Mouse (Mus musculus) E14TG2a.4 (cell line): ENCODE measurements around the gene Araf.

Experiments used
- H3K27me3 ChIP-seq: 2 replicates; pipeline ENCODE4 v1.6.1; 2014; ENCODE audit warnings: low read length, control low read depth; ENCODE audit not compliant: insufficient read depth
- H3K36me3 ChIP-seq: 2 replicates; pipeline ENCODE4 v1.6.1; 2014; ENCODE audit warnings: low read length, control low read depth; ENCODE audit not compliant: insufficient read depth
- H3K4me1 ChIP-seq: replicated peaks from 2 replicates; pipeline ENCODE4 v1.6.1; 2014; ENCODE audit warnings: low read depth, low read length, control low read depth
- H3K4me3 ChIP-seq: replicated peaks from 2 replicates; pipeline ENCODE4 v1.5.1; 2014; ENCODE audit warnings: mild to moderate bottlenecking, low read length
- H3K9me3 ChIP-seq: 2 replicates; pipeline ENCODE4 v1.6.1; 2014; ENCODE audit warnings: low read length, control low read depth
- CTCF ChIP-seq: conservative IDR thresholded peaks from 2 replicates; pipeline ENCODE4 v1.5.1; 2014; ENCODE audit warnings: low read length
- NANOG ChIP-seq: IDR thresholded peaks from 2 replicates; pipeline ENCODE4 v1.6.1; 2014; ENCODE audit warnings: borderline replicate concordance, low read length, mixed read lengths
- POU5F1 ChIP-seq: IDR thresholded peaks from 2 replicates; pipeline ENCODE4 v1.6.1; 2014; ENCODE audit warnings: low read length, borderline replicate concordance

Araf gene

DNA sequence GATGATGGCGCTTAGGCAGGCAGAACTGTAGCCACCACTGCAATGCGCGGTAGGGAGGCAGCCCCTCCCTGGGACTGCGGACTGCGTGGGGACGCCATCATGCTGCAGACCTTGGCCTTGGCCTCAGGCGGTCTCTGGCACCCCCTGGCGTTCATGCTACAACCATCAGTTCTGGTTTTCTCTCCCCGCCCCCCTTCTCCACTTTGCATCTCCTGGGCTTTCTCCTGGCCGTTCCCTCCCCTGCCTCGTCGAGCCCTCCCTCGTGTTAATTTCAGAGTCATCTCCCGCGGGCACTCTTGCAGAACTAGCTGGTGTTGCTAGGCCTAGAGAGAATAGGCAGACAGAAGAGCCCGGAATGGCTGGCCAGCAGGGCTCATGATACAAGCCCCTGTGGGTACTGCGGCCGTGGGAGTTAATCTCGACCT is 21.6 kb downstream of the Araf start:
- 0 out of 2 replicates have a peak, but pooled peaks cover 5% of the 10 kb centered on the region for H3K36me3 ChIP-seq
- peak overlapping the region; percentile 76 for H3K4me3 ChIP-seq
- H3K27me3 ChIP-seq = no peaks in the 10 kb centered on the region
- H3K9me3 ChIP-seq = no peaks in the 10 kb centered on the region
- peak; percentile 32 for TF ChIP-seq CTCF
- TF ChIP-seq POU5F1 = no peak
- peaks cover 16% of the 10 kb centered on the region for H3K4me1 ChIP-seq

DNA sequence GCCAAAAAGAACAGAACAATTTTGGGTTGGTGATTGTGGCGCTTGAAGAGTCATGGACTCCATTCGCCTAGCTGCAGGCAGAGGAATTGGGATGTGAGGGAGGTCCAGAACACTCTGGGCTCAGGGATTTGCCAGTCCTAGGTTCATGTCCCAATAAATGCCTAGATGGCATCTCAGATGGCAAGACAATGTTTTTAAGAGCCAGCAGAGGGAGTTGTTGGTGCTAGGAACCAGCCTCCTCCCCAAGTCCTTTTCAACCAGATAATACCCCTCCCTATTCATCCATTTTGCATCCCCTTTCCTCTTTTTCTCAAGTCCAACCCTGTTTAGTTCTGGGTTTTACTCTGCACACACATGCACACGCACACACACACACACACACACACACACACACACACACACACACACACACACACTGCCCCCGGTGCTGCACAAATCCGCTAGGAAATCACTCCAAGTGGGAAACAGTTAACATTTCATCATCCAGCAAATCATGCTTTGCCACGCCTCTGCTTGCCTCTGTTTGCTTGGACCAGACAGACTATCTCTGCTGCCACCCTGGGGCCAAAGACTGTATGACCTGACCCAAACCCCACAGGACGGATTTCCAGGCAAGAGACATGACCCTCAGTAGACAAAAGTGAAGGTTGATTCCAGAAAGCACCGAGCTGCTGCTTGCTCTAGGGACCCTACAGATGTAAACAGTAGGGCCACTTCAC is 22.3 kb downstream of the Araf start:
- H3K27me3 ChIP-seq = no peaks in the 10 kb centered on the region
- H3K4me1 ChIP-seq = peaks cover 16% of the 10 kb centered on the region
- H3K36me3 ChIP-seq = 0 out of 2 replicates have a peak, but pooled peaks cover 5% of the 10 kb centered on the region
- TF ChIP-seq CTCF (0 out of 2 replicates have a peak, but pooled peaks have one; percentile 14), NANOG (no peak)
- H3K4me3 ChIP-seq = peak overlapping the region; percentile 76
- no peaks in the 10 kb centered on the region for H3K9me3 ChIP-seq

DNA sequence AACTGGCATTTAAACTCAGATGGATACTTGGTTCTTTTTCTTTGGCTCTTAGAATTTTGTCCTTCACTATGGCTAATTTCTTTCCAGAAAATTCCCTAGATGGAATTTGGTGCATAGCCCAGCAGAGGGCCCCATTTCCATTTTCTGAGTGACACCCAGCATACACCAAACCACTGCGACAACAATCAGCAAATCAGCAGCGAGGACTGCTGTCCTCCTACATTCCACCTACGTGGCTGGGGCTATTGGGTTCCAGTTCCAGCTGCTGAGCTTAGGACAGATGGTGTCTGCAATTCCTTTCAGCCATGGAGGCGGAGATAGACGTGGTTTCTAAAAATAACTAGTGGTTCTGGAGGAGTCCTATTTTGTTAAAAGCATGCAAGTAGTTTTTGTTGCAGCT is 31.3 kb downstream of the Araf start:
- TF ChIP-seq CTCF = peak; percentile 28
- TF ChIP-seq NANOG = no peak
- TF ChIP-seq POU5F1 = no peak
- Histone ChIP-seq H3K4me1 (no peaks in the 10 kb centered on the region), H3K4me3 (no peak overlapping the region), H3K9me3 (no peaks in the 10 kb centered on the region), H3K27me3 (no peaks in the 10 kb centered on the region), H3K36me3 (no peaks in the 10 kb centered on the region)

DNA sequence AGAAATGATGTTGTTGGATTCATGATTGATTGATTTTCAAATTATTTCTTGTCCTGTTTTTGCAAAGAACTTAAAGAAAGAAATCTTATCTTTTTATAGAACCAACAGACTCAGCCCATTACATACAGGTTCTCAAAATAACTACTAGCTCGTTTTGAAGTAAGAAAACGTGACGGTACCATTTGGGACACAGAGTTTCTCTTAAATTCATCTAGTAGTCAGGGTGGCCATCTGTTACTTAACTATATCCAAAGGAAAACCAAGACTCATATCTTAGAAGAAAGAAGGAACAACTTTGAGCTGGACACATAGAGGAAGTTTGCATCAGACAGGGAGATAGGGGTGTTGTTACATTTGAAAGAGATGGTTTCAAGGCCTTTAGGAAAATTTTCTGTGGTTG is 49.6 kb downstream of the Araf start:
- H3K4me3 ChIP-seq = no peak overlapping the region
- H3K27me3 ChIP-seq = no peaks in the 10 kb centered on the region
- peaks cover 19% of the 10 kb centered on the region for H3K4me1 ChIP-seq
- H3K9me3 ChIP-seq = no peaks in the 10 kb centered on the region
- H3K36me3 ChIP-seq = peaks cover 27% of the 10 kb centered on the region
- TF ChIP-seq POU5F1 (no peak), NANOG (no peak), CTCF (no peak)

DNA sequence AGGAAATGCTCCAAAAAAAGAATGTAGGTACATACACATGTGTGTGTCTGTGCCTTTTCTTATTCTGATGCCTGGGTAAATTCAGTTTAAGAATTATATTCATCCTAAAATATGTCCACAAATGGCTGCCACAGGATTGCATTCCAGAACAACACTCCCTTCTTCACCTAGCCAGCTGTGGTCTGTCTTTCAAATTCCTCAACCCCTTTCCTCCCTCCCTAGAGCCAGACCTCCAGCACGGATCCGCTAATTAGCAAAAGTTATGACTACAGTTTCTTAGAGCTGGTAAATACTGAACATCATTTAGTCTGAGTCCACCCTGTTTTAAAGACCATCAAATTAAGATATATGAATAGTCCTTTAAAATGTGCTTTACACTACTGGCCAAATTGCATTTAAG is 50.2 kb downstream of the Araf start:
- H3K36me3 ChIP-seq = peaks cover 28% of the 10 kb centered on the region

DNA sequence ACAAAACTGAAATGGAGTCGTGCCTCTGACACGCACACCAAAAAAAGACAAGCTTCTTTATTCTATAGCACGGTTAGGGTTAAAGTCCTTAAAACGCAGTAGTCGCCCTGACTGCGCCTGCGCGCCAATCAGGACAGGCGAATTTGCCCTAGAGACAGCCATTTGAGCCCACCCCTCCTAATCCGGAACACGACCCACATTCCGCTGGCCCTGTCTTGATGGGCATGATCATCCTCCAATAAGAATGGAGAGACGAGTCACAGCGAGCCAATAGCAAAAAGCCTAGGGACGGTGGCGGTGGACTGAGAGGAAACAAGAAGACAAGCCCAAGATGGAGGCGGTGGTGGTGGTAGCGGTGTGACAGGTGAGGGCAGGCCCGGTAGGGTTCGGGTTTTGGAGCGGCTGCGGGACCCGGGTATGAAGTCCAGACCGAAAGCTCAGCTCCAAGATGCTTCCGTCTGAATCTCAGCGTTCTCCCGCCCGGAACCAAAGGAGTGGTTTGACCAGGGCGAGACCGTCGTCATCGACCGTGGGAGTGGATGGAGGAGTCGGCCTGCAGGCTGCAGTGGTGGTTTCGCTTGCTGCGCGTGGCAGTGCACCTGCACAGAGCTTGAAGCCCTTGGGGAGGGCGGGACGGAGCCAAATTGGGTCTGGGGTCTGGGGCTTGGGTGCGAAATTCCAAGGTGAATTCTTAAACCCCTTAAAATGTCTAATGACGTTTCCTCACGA is 50.8 kb downstream of the Araf start:
- H3K9me3 ChIP-seq = no peaks in the 10 kb centered on the region
- no peaks in the 10 kb centered on the region for H3K27me3 ChIP-seq
- H3K4me1 ChIP-seq = peaks cover 22% of the 10 kb centered on the region
- H3K4me3 ChIP-seq = peak overlapping the region; percentile 92
- H3K36me3 ChIP-seq = peaks cover 34% of the 10 kb centered on the region
- TF ChIP-seq NANOG (no peak), CTCF (no peak), POU5F1 (no peak)

More for the DNA sequence above, 50.2 kb downstream of the Araf start:
- Histone ChIP-seq H3K9me3 (no peaks in the 10 kb centered on the region), H3K4me3 (no peak overlapping the region), H3K27me3 (no peaks in the 10 kb centered on the region), H3K4me1 (peaks cover 19% of the 10 kb centered on the region)
- TF ChIP-seq CTCF (no peak), NANOG (no peak), POU5F1 (no peak)

DNA sequence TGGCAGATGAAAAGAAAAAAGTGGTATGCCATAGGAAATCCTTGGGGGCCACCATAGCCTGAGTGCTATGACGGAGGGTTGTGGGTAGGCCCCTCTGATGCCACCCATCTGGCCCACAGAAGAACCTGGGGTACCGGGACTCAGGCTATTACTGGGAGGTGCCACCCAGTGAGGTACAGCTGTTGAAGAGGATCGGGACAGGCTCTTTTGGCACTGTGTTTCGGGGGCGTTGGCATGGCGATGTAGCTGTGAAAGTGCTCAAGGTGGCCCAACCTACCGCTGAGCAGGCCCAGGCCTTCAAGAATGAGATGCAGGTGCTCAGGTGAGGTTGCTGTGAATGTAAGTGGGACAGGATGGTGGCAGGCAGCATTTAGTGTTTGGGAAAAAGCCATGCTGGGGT is 56.2 kb downstream of the Araf start:
- TF ChIP-seq CTCF = no peak
- TF ChIP-seq POU5F1 = no peak
- no peak for TF ChIP-seq NANOG
- no peaks in the 10 kb centered on the region for H3K27me3 ChIP-seq
- H3K9me3 ChIP-seq = no peaks in the 10 kb centered on the region
- H3K4me3 ChIP-seq = no peak overlapping the region
- peaks cover 24% of the 10 kb centered on the region for H3K4me1 ChIP-seq
- peaks cover 82% of the 10 kb centered on the region for H3K36me3 ChIP-seq

DNA sequence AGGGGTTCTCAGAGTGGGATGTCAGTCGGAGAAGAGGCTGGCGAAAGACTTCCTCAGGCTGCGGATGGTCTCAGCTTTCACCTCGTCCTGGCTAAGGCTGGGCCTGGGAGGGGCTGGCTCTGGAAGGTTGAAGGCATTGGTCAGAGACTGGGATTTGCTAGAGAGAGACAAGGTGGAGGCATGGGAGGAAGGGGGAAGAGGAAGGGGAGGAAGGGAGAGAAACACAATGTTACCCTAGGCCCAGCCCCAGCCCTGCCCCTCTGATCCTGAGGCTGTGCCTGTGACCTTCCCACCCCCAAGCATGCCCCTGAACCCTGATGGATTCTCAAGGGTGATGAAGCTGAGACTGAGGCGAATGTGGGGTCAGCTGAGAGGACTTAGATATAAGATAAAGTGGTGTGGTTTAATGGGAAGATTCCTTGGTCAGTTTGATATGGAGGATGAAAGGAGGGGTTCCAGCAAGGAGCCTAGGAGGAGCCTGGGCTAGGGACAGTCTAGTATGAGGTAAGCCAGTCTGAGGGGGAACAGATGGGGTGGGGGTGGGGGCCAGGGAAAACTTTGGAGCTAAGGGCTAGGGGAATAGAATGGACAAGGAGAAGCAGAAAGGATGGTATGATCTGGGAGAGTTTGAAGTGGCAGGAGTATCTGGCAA is 64.0 kb downstream of the Araf start:
- no peak overlapping the region for H3K4me3 ChIP-seq
- TF ChIP-seq POU5F1 (no peak), CTCF (no peak), NANOG (no peak)
- H3K9me3 ChIP-seq = no peaks in the 10 kb centered on the region
- peaks cover 43% of the 10 kb centered on the region for H3K4me1 ChIP-seq
- no peaks in the 10 kb centered on the region for H3K27me3 ChIP-seq
- peaks cover 40% of the 10 kb centered on the region for H3K36me3 ChIP-seq
